Mouse (Mus musculus) stomach, postnatal 0 days (tissue): ENCODE measurements at regions not wholly inside any gene's neighbourhood (a gene's known extent, or its start where the extent isn't known, plus 50 kb on each side); places are given as distances from the start of the nearest gene placed in this dataset.

ENCODE experiments used
- ATAC-seq: fragments of 200-750 bp; cut with Nextera tagmentation; 2 replicates; pipeline ENCODE4 v1.8.0; 2017; ENCODE audit not compliant: low FRiP score, low TSS enrichment
- DNase-seq: peaks from one replicate; pipeline ENCODE4 v3.0.0-alpha.2; 2016; ENCODE audit warnings: low spot score
- H3K27ac ChIP-seq: fragments of 300-500 bp; sonication (generic); replicated peaks from 2 replicates; pipeline ENCODE4 v1.5.1; 2014; ENCODE audit warnings: mild to moderate bottlenecking, control low read depth
- H3K27me3 ChIP-seq: fragments of 300-500 bp; sonication (generic); 2 replicates; pipeline ENCODE4 v1.6.1; 2014; ENCODE audit warnings: low read length; ENCODE audit not compliant: control insufficient read depth, insufficient read depth
- H3K36me3 ChIP-seq: fragments of 300-500 bp; sonication (generic); 2 replicates; pipeline ENCODE4 v1.6.1; 2014; ENCODE audit warnings: low read length, mixed read lengths; ENCODE audit not compliant: control insufficient read depth, insufficient read depth
- H3K4me1 ChIP-seq: fragments of 300-500 bp; sonication (generic); replicated peaks from 2 replicates; pipeline ENCODE4 v1.6.1; 2014; ENCODE audit warnings: antibody characterized with exemption; ENCODE audit not compliant: control insufficient read depth, insufficient read depth
- H3K4me2 ChIP-seq: fragments of 300-500 bp; sonication (generic); replicated peaks from 2 replicates; pipeline ENCODE4 v1.6.1; 2014; ENCODE audit warnings: low read depth, mild to moderate bottlenecking, control low read depth, moderate library complexity
- H3K4me3 ChIP-seq: fragments of 300-500 bp; sonication (generic); 2 replicates; pipeline ENCODE4 v1.5.1; 2014; ENCODE audit warnings: low read depth, low read length, control low read depth
- H3K9ac ChIP-seq: fragments of 300-500 bp; sonication (generic); 2 replicates; pipeline ENCODE4 v1.6.1; 2014; ENCODE audit warnings: mild to moderate bottlenecking, low read length, control low read depth, mixed read lengths
- H3K9me3 ChIP-seq: fragments of 300-500 bp; sonication (generic); 2 replicates; pipeline ENCODE4 v1.6.1; 2016; ENCODE audit warnings: low read length; ENCODE audit not compliant: control insufficient read depth
- CTCF ChIP-seq: IDR thresholded peaks from 2 replicates; pipeline ENCODE4 v1.5.1; 2016; ENCODE audit warnings: antibody characterized with exemption, low read depth, mild to moderate bottlenecking, moderate library complexity
- EP300 ChIP-seq: optimal IDR thresholded peaks from 2 replicates; pipeline ENCODE3; 2016; ENCODE audit warnings: antibody characterized with exemption
- WGBS: fragments of 180-500 bp; shearing (Covaris S2); extraction: QIAGEN DNeasy Blood & Tissue Kit; methylation state at CpG from one replicate; pipeline ENCODE4 v1.1.7; 2014; 5-methylcytosine and 5-hydroxymethylcytosine counted together

DNA sequence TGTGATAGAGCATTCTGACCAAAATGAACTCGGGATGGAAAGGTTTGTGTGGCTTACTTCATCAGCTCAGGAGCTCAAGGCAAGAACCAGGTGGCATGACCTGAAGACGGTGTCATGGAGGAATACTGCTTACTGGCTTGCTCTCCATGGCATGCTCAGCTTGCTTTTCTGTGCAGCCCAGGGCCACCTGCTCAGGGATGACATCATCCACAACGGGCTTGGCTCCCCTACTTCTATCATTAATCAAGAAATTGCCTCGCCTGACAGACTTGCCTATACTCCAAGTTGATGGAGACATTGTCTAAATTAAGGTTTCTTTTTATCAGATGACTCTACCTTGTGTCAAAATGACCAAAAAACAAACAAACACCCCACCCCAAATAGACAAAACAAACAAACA is 98.4 kb upstream of the Peli2 start:
- Histone ChIP-seq H3K36me3 (no peaks in the 10 kb centered on the region), H3K27ac (no peak overlapping the region), H3K4me3 (no peak overlapping the region), H3K4me2 (no peak overlapping the region), H3K4me1 (no peaks in the 10 kb centered on the region), H3K9me3 (no peaks in the 10 kb centered on the region), H3K27me3 (no peaks in the 10 kb centered on the region), H3K9ac (no peak overlapping the region)
- WGBS, result 69% methylated on average over 4 of the region's 4 CpGs
- no peak for DNase-seq
- no peak for ATAC-seq
- TF ChIP-seq CTCF (no peak), EP300 (no peak)

- Histone ChIP-seq H3K9me3 (no peaks in the 10 kb centered on the region), H3K36me3 (no peaks in the 10 kb centered on the region), H3K27me3 (no peaks in the 10 kb centered on the region), H3K4me2 (no peak overlapping the region), H3K4me1 (no peaks in the 10 kb centered on the region), H3K27ac (no peak overlapping the region), H3K4me3 (no peak overlapping the region), H3K9ac (no peak overlapping the region)
- ATAC-seq, result no peak
- no peak for DNase-seq
- WGBS, result 17% methylated on average over 8 of the region's 8 CpGs
- TF ChIP-seq CTCF (no peak), EP300 (no peak)
Measured at GRCm38 (mm10) chr14:48024051-48024693, 96.5 kb upstream of the Peli2 start.

DNA sequence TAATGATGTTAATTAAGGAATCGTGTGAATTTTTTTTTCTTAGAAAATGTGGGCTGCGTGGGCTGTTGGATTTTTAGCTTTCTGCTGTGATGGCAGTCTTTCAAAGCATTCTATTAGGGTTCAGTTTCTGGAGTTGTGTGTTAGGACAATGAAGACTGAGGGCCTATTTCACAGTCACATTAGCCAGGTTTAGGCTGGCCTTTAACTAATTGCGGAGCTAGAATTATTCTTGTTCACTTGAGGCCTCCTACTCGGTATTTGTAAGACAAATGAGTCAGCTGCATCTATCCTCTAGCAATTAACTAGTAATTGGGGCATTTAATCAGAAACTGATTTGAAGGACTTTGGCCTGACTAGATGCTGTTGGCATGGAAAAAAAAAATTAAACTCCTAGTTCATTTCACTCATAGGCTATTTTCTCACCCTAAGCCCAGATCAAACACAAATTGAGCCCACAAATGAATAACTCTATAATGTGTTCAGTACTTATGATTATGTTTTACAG is 81.3 kb upstream of the Peli2 start:
- TF ChIP-seq EP300 (no peak), CTCF (no peak)
- no peak for ATAC-seq
- Histone ChIP-seq H3K36me3 (no peaks in the 10 kb centered on the region), H3K27ac (no peak overlapping the region), H3K27me3 (no peaks in the 10 kb centered on the region), H3K9ac (no peak overlapping the region), H3K9me3 (no peaks in the 10 kb centered on the region), H3K4me2 (no peak overlapping the region), H3K4me1 (no peaks in the 10 kb centered on the region), H3K4me3 (no peak overlapping the region)
- WGBS, result 84% methylated on average over 4 of the region's 4 CpGs
- no peak for DNase-seq

- Histone ChIP-seq H3K4me2 (no peak overlapping the region), H3K4me3 (no peak overlapping the region), H3K4me1 (no peaks in the 10 kb centered on the region), H3K36me3 (no peaks in the 10 kb centered on the region), H3K9ac (no peak overlapping the region), H3K9me3 (no peaks in the 10 kb centered on the region), H3K27me3 (no peaks in the 10 kb centered on the region), H3K27ac (no peak overlapping the region)
- no peak for TF ChIP-seq EP300
- no peak for TF ChIP-seq CTCF
- no peak for DNase-seq
- ATAC-seq, result no peak
- 76% methylated on average over 9 of the region's 9 CpGs for WGBS
Measured at GRCm38 (mm10) chr14:48046094-48046493, 74.5 kb upstream of the Peli2 start.

GRCm38 (mm10) chr14:48046831-48047230 is 73.8 kb upstream of the Peli2 start:
- Histone ChIP-seq H3K4me1 (no peaks in the 10 kb centered on the region), H3K4me3 (no peak overlapping the region), H3K4me2 (no peak overlapping the region), H3K9ac (no peak overlapping the region), H3K27ac (no peak overlapping the region), H3K27me3 (no peaks in the 10 kb centered on the region), H3K9me3 (no peaks in the 10 kb centered on the region), H3K36me3 (no peaks in the 10 kb centered on the region)
- 97% methylated on average over 1 of the region's 1 CpGs for WGBS
- ATAC-seq, result no peak
- DNase-seq, result no peak
- no peak for TF ChIP-seq EP300

DNA sequence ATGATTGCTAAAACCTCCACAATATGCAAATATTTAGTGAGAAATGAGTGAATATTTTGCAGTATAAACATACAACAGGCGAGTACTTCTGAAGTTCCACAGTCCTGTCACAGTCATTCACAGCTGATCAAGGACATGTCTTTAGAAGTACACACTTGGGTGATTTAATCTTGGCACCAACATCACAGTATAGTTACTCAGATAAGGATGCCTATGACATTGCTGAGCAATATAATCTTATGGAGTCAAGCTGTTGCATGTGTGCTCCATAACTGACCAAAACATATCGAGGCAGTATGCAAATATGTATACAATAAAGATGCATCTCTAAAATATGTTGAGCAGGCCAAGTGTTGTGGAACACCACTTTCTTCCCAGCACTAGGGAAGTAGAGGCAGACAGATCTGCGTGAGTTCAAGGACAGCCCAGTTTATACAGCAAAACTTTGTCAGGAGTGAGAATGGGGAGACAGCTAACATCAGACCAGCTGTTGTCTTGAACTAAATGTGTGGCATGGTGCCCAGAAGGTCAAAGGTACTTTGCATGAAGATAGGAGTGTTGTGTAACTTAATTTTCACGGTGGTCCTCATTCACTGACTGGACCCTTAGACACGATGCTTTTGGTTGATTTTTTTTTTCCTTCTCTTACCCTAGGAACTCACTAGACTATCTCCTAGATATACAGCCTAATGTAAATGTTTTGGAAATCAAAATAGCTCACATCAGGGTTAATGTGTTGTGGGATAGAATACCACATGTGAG is 70.7 kb upstream of the Peli2 start:
- Histone ChIP-seq H3K4me1 (no peaks in the 10 kb centered on the region), H3K36me3 (no peaks in the 10 kb centered on the region), H3K9me3 (no peaks in the 10 kb centered on the region), H3K4me3 (no peak overlapping the region), H3K9ac (no peak overlapping the region), H3K27ac (no peak overlapping the region), H3K27me3 (no peaks in the 10 kb centered on the region), H3K4me2 (no peak overlapping the region)
- TF ChIP-seq CTCF (no peak), EP300 (no peak)
- no peak for DNase-seq
- ATAC-seq, result no peak
- 43% methylated on average over 5 of the region's 5 CpGs for WGBS
